ENCODE assay signal across 31 mouse cellular contexts in genomic region chr4:101875687-101876086, GRCm38 (mm10). TPM values are rescaled to one million over a fixed set of nuclear protein-coding genes. Genes with fewer than 3 reads are reported as not detected.
"Had no signal": no experiment of that assay in that cellular context is flagged by ENCODE, and none has a peak within 500 bp of the region (broad histone marks: within the 10 kb centered on the region; RNA-seq: fewer than 3 reads in every experiment).

No protein-coding gene starts in this region.

RNA-seq across cellular contexts. Expression of gene C130073F10Rik, which starts 17.9 kb away (rescaled TPM):
- polyA plus RNA-seq: limb, embryonic 10.5 days; limb, embryonic 11.5 days; limb, embryonic 12.5 days; limb, embryonic 13.5 days; liver, adult 2 months; liver, embryonic 11.5 days; liver, embryonic 12.5 days; liver, embryonic 13.5 days; liver, embryonic 14.5 days; liver, embryonic 15.5 days; liver, embryonic 16.5 days; liver, postnatal 0 days; lung, adult 2 months; lung, embryonic 14.5 days; lung, embryonic 15.5 days; lung, postnatal 0 days; macrophage; midbrain, embryonic 10.5 days; midbrain, embryonic 11.5 days; midbrain, embryonic 12.5 days; midbrain, embryonic 13.5 days; midbrain, embryonic 14.5 days; midbrain, embryonic 15.5 days; midbrain, embryonic 16.5 days; midbrain, postnatal 0 days; myocyte; neural tube, embryonic 11.5 days; neural tube, embryonic 12.5 days had no signal

RNA-seq across cellular contexts. Expression of gene B020004J07Rik, which starts 31.9 kb away (rescaled TPM):
- polyA plus RNA-seq: limb, embryonic 10.5 days; limb, embryonic 11.5 days; limb, embryonic 12.5 days; limb, embryonic 13.5 days; limb, embryonic 14.5 days; limb, embryonic 15.5 days; liver, adult 2 months; liver, embryonic 11.5 days; liver, embryonic 12.5 days; liver, embryonic 13.5 days; liver, embryonic 14.5 days; liver, embryonic 15.5 days; liver, embryonic 16.5 days; liver, postnatal 0 days; lung, adult 2 months; lung, embryonic 14.5 days; lung, embryonic 15.5 days; lung, embryonic 16.5 days; lung, postnatal 0 days; macrophage; midbrain, embryonic 10.5 days; midbrain, embryonic 11.5 days; midbrain, embryonic 12.5 days; midbrain, embryonic 13.5 days; midbrain, embryonic 14.5 days; midbrain, embryonic 15.5 days; midbrain, embryonic 16.5 days; midbrain, postnatal 0 days; myocyte; neural tube, embryonic 11.5 days; neural tube, embryonic 12.5 days had no signal

RNA-seq across cellular contexts. Expression of gene Gm12800, which starts 33.2 kb away (rescaled TPM):
- polyA plus RNA-seq: limb, embryonic 10.5 days; limb, embryonic 11.5 days; limb, embryonic 12.5 days; limb, embryonic 13.5 days; limb, embryonic 14.5 days; limb, embryonic 15.5 days; liver, adult 2 months; liver, embryonic 11.5 days; liver, embryonic 12.5 days; liver, embryonic 13.5 days; liver, embryonic 14.5 days; liver, embryonic 15.5 days; liver, embryonic 16.5 days; liver, postnatal 0 days; lung, adult 2 months; lung, embryonic 14.5 days; lung, embryonic 15.5 days; lung, embryonic 16.5 days; lung, postnatal 0 days; macrophage; midbrain, embryonic 10.5 days; midbrain, embryonic 11.5 days; midbrain, embryonic 12.5 days; midbrain, embryonic 13.5 days; midbrain, embryonic 14.5 days; midbrain, embryonic 15.5 days; midbrain, embryonic 16.5 days; midbrain, postnatal 0 days; myocyte; neural tube, embryonic 11.5 days; neural tube, embryonic 12.5 days had no signal
